In genomic region chr4:65354580-65354979, GRCm38 (mm10) we compare ENCODE assay signal across 18 mouse cellular contexts.
DNase-seq lines count a peak whose midpoint lies in the region; ATAC-seq and TF ChIP-seq lines count a peak whose summit lies in the region.
"Had no signal": no experiment of that assay in that cellular context is flagged by ENCODE, and none has a peak within 500 bp of the region (broad histone marks: within the 10 kb centered on the region; RNA-seq: fewer than 3 reads in every experiment).

No protein-coding gene starts in this region.

- no peak for TF ChIP-seq POLR2A in brain, embryonic 14.5 days (IDR thresholded peaks at IDR 0.05; ENCODE audit: borderline replicate concordance, extremely low read depth, insufficient read depth, insufficient read length, poor library complexity, severe bottlenecking)

- H3K4me3 ChIP-seq in liver, embryonic 11.5 days (ENCODE audit: low read depth, low read length), result no peak overlapping the region
- H3K4me3 ChIP-seq: embryonic facial prominence, embryonic 10.5 days; hindbrain, embryonic 13.5 days; liver, embryonic 13.5 days; lung, embryonic 15.5 days; megakaryocyte, embryonic 14.5 days; midbrain, embryonic 15.5 days had no signal

- no peaks in the 10 kb centered on the region for H3K9me3 ChIP-seq in liver, embryonic 11.5 days (ENCODE audit: control insufficient read depth, low read length)
- H3K9me3 ChIP-seq: embryonic facial prominence, embryonic 10.5 days; hindbrain, embryonic 13.5 days; liver, embryonic 13.5 days; lung, embryonic 15.5 days; midbrain, embryonic 15.5 days had no signal

- no peak for ATAC-seq in liver, embryonic 11.5 days (replicated peaks; ENCODE audit: low FRiP score)
- ATAC-seq: forebrain, embryonic 16.5 days; midbrain, embryonic 15.5 days had no signal

- no peak overlapping the region for H3K9ac ChIP-seq in liver, embryonic 11.5 days (ENCODE audit: low read depth, low read length)
- H3K9ac ChIP-seq: hindbrain, embryonic 13.5 days; liver, embryonic 13.5 days; lung, embryonic 15.5 days; midbrain, embryonic 15.5 days had no signal

- H3K36me3 ChIP-seq in liver, embryonic 11.5 days (ENCODE audit: control insufficient read depth, insufficient read depth, low read length), result no peaks in the 10 kb centered on the region
- H3K36me3 ChIP-seq: embryonic facial prominence, embryonic 10.5 days; hindbrain, embryonic 13.5 days; liver, embryonic 13.5 days; lung, embryonic 15.5 days; midbrain, embryonic 15.5 days had no signal

- H3K27me3 ChIP-seq in liver, embryonic 11.5 days (replicated peaks; ENCODE audit: control insufficient read depth, insufficient read depth, low read length), result no peaks in the 10 kb centered on the region
- H3K27me3 ChIP-seq: hindbrain, embryonic 13.5 days; liver, embryonic 13.5 days; lung, embryonic 15.5 days; megakaryocyte, embryonic 14.5 days; midbrain, embryonic 15.5 days had no signal

- no peaks in the 10 kb centered on the region for H3K4me1 ChIP-seq in liver, embryonic 11.5 days (replicated peaks; ENCODE audit: control insufficient read depth, insufficient read depth, low read length)
- H3K4me1 ChIP-seq: embryonic facial prominence, embryonic 10.5 days; hindbrain, embryonic 13.5 days; liver, embryonic 13.5 days; lung, embryonic 15.5 days; megakaryocyte, embryonic 14.5 days; midbrain, embryonic 15.5 days had no signal

- no peak for TF ChIP-seq CTCF in brain, embryonic 14.5 days (IDR thresholded peaks at IDR 0.05; ENCODE audit: borderline replicate concordance, extremely low read depth, insufficient read depth, insufficient read length)

- no peak overlapping the region for H3K4me2 ChIP-seq in liver, embryonic 11.5 days
- H3K4me2 ChIP-seq: hindbrain, embryonic 13.5 days; liver, embryonic 13.5 days; lung, embryonic 15.5 days; midbrain, embryonic 15.5 days had no signal

- intact Hi-C loops in heart, postnatal 14 days (cut with DNase I), result no loop called here

- H3K27ac ChIP-seq in liver, embryonic 11.5 days (ENCODE audit: low read depth, low read length), result no peak overlapping the region
- H3K27ac ChIP-seq: embryonic facial prominence, embryonic 10.5 days; hindbrain, embryonic 13.5 days; liver, embryonic 13.5 days; lung, embryonic 15.5 days; midbrain, embryonic 15.5 days had no signal

- DNase-seq in cerebellum, postnatal 10 days, result peak; percentile 41 to 56
- no peak for DNase-seq in cerebellum, adult 9-11 months
- peak; percentile 18 for DNase-seq in kidney, postnatal 10 days
- DNase-seq in kidney, adult 8-10 months, result no peak
- peak; percentile 15 for DNase-seq in brain, embryonic 14.5 days (ENCODE audit: low read depth)
- DNase-seq in heart, postnatal 14 days, result peak; percentile 18 to 31
- DNase-seq in liver, embryonic 11.5 days (ENCODE audit: low spot score), result no peak
- DNase-seq in adrenal gland, postnatal 4 days (ENCODE audit: low spot score in 2 of 2), result no peak
- DNase-seq: adrenal gland, postnatal 25 days; cerebellum, postnatal 36 days; liver, embryonic 13.5 days; thymus, postnatal 4 days had no signal

- WGBS in liver, embryonic 11.5 days, result 73% methylated on average over 4 of the region's 4 CpGs

Comparison
In these comparisons a context has a peak if more than half of its experiments do, and no peak if none do; other contexts are left out.
1. DNase-seq: peak in cerebellum, postnatal 10 days (2 of 2), kidney, postnatal 10 days (single experiment), brain, embryonic 14.5 days (single experiment) and heart, postnatal 14 days (2 of 2); none in cerebellum, adult 9-11 months (single experiment), kidney, adult 8-10 months (0 of 2), liver, embryonic 11.5 days (single experiment) and adrenal gland, postnatal 4 days (0 of 2).